Mouse (Mus musculus) MEL (cell line): ENCODE measurements around the gene Ppp6r3. TPM values are rescaled to one million over a fixed set of nuclear protein-coding genes. Genes with fewer than 3 reads are reported as not detected.

ENCODE experiments used
- DNase-seq: peaks from one replicate; pipeline ENCODE4 v3.0.0; 2011; ENCODE audit warnings: low read depth, low spot score
- H3K27ac ChIP-seq: 2 replicates; pipeline ENCODE4 v1.5.1; 2012; ENCODE audit warnings: low read depth, mild to moderate bottlenecking, control low read depth, low read length, moderate library complexity; ENCODE audit not compliant: control insufficient read depth
- H3K27me3 ChIP-seq, 2 experiments: fragments of 150-350 bp in 1 of 2; sonication (generic) in 1 of 2; 2 replicates each; pipeline ENCODE4 v1.6.1; 2012; ENCODE audit warnings: low read length in 2 of 2, mild to moderate bottlenecking in 2 of 2, improper control_type of control experiment in 1 of 2, moderate library complexity in 1 of 2; ENCODE audit not compliant: insufficient read depth in 2 of 2, control insufficient read depth in 1 of 2
- H3K36me3 ChIP-seq, 2 experiments: 2 replicates each; pipeline ENCODE4 v1.6.1; 2012 to 2014; ENCODE audit warnings: low read length in 2 of 2, improper control_type of control experiment in 1 of 2, inconsistent platforms in 1 of 2, mild to moderate bottlenecking in 1 of 2; ENCODE audit not compliant: insufficient read depth in 2 of 2, control insufficient read depth in 1 of 2
- H3K4me1 ChIP-seq, 2 experiments: fragments of 150-350 bp in 1 of 2; sonication (generic) in 1 of 2; 2 replicates each; pipeline ENCODE4 v1.6.1; 2012; ENCODE audit warnings: low read length in 2 of 2, improper control_type of control experiment in 1 of 2, mild to moderate bottlenecking in 1 of 2; ENCODE audit not compliant: insufficient read depth in 2 of 2, control insufficient read depth in 1 of 2
- H3K4me3 ChIP-seq, 2 experiments: fragments of 150-350 bp in 1 of 2; sonication (generic) in 1 of 2; 2 replicates each; pipeline ENCODE4 v1.5.1; 2012; ENCODE audit warnings: low read depth in 2 of 2, low read length in 2 of 2, mild to moderate bottlenecking in 2 of 2, moderate library complexity in 2 of 2, control low read depth in 1 of 2, improper control_type of control experiment in 1 of 2; ENCODE audit not compliant: control insufficient read depth in 1 of 2, insufficient read depth in 1 of 2
- H3K79me2 ChIP-seq: 2 replicates; pipeline ENCODE4 v1.6.1; 2012; ENCODE audit warnings: mild to moderate bottlenecking, low read length, moderate library complexity; ENCODE audit not compliant: control insufficient read depth, poor library complexity, insufficient read depth
- H3K9ac ChIP-seq: 2 replicates; pipeline ENCODE4 v1.6.1; 2012; ENCODE audit warnings: low read depth, mild to moderate bottlenecking, control low read depth, low read length, moderate library complexity; ENCODE audit not compliant: control insufficient read depth, poor library complexity, severe bottlenecking
- H3K9me3 ChIP-seq: fragments of 150-350 bp; sonication (generic); replicated peaks from 2 replicates; pipeline ENCODE4 v1.6.1; 2012; ENCODE audit warnings: mild to moderate bottlenecking, low read length, improper control_type of control experiment, moderate library complexity; ENCODE audit not compliant: insufficient read depth
- CHD2 ChIP-seq: IDR thresholded peaks from 2 replicates; pipeline ENCODE4 v1.6.1; 2011; ENCODE audit warnings: low read length, improper control_type of control experiment
- E2F4 ChIP-seq: IDR thresholded peaks from 2 replicates; pipeline ENCODE4 v1.6.1; 2011; ENCODE audit warnings: low read depth, low read length, improper control_type of control experiment, borderline replicate concordance
- EP300 ChIP-seq, 2 experiments: IDR thresholded peaks; 2 replicates each; pipeline ENCODE4 v1.6.1; 2011; ENCODE audit warnings: improper control_type of control experiment in 2 of 2, low read length in 2 of 2, low read depth in 1 of 2, mild to moderate bottlenecking in 1 of 2
- ETS1 ChIP-seq: IDR thresholded peaks from 2 replicates; pipeline ENCODE4 v1.6.1; 2012; ENCODE audit warnings: low read depth, mild to moderate bottlenecking, inconsistent platforms, low read length, improper control_type of control experiment, moderate library complexity
- GABPA ChIP-seq: IDR thresholded peaks from 2 replicates; pipeline ENCODE4 v1.6.1; 2012; ENCODE audit warnings: low read depth, mild to moderate bottlenecking, inconsistent platforms, low read length, improper control_type of control experiment, moderate library complexity
- GATA1 ChIP-seq: IDR thresholded peaks from 2 replicates; pipeline ENCODE4 v1.6.1; 2011; ENCODE audit warnings: low read depth, low read length, improper control_type of control experiment
- HCFC1 ChIP-seq: IDR thresholded peaks from 2 replicates; pipeline ENCODE4 v1.6.1; 2012; ENCODE audit warnings: low read depth, mild to moderate bottlenecking, inconsistent platforms, low read length, improper control_type of control experiment, moderate library complexity
- MAFK ChIP-seq: IDR thresholded peaks from 2 replicates; pipeline ENCODE4 v1.6.1; 2011; ENCODE audit warnings: low read depth, mild to moderate bottlenecking, low read length, improper control_type of control experiment, borderline replicate concordance
- MAX ChIP-seq: IDR thresholded peaks from 2 replicates; pipeline ENCODE4 v1.6.1; 2011; ENCODE audit warnings: low read length, improper control_type of control experiment
- MEF2A ChIP-seq: IDR thresholded peaks from 2 replicates; pipeline ENCODE4 v1.6.1; 2014; ENCODE audit warnings: low read depth, mild to moderate bottlenecking, inconsistent platforms, low read length, improper control_type of control experiment; ENCODE audit not compliant: poor library complexity, insufficient replicate concordance, severe bottlenecking; ENCODE audit errors: extremely low read depth
- MYB ChIP-seq: IDR thresholded peaks from 2 replicates; pipeline ENCODE4 v1.6.1; 2011; ENCODE audit warnings: mild to moderate bottlenecking, low read depth, low read length, improper control_type of control experiment
- NRF1 ChIP-seq: IDR thresholded peaks from 2 replicates; pipeline ENCODE4 v1.6.1; 2014; ENCODE audit warnings: low read depth, mild to moderate bottlenecking, inconsistent platforms, low read length, improper control_type of control experiment, moderate library complexity; ENCODE audit not compliant: poor library complexity, insufficient read depth, severe bottlenecking
- POLR2A ChIP-seq, 2 experiments: IDR thresholded peaks; 2 replicates each; pipeline ENCODE4 v1.6.1; 2011 to 2012; ENCODE audit warnings: low read length in 2 of 2, mild to moderate bottlenecking in 2 of 2, control low read depth in 1 of 2, improper control_type of control experiment in 1 of 2, low read depth in 1 of 2, moderate library complexity in 1 of 2; ENCODE audit not compliant: control insufficient read depth in 1 of 2, insufficient read depth in 1 of 2, poor library complexity in 1 of 2
- POLR2AphosphoS2 ChIP-seq: IDR thresholded peaks from 2 replicates; pipeline ENCODE4 v1.6.1; 2011; ENCODE audit warnings: low read length, improper control_type of control experiment
- RAD21 ChIP-seq: IDR thresholded peaks from 2 replicates; pipeline ENCODE4 v1.6.1; 2011; ENCODE audit warnings: mild to moderate bottlenecking, low read depth, low read length, improper control_type of control experiment
- RCOR1 ChIP-seq: IDR thresholded peaks from 2 replicates; pipeline ENCODE4 v1.6.1; 2012; ENCODE audit warnings: low read depth, mild to moderate bottlenecking, inconsistent platforms, low read length, improper control_type of control experiment
- SIN3A ChIP-seq: IDR thresholded peaks from 2 replicates; pipeline ENCODE4 v1.6.1; 2012; ENCODE audit warnings: low read length, improper control_type of control experiment, inconsistent platforms
- TAL1 ChIP-seq: IDR thresholded peaks from 2 replicates; pipeline ENCODE4 v1.6.1; 2012; ENCODE audit warnings: mild to moderate bottlenecking, inconsistent platforms, low read length, moderate library complexity, mixed read lengths
- TCF12 ChIP-seq: IDR thresholded peaks from 2 replicates; pipeline ENCODE4 v1.6.1; 2014; ENCODE audit warnings: low read depth, mild to moderate bottlenecking, inconsistent platforms, low read length, improper control_type of control experiment, moderate library complexity
- UBTF ChIP-seq: IDR thresholded peaks from 2 replicates; pipeline ENCODE4 v1.6.1; 2012; ENCODE audit warnings: low read depth, mild to moderate bottlenecking, inconsistent platforms, low read length, improper control_type of control experiment, moderate library complexity, borderline replicate concordance; ENCODE audit not compliant: insufficient read depth
- ZC3H11A ChIP-seq: IDR thresholded peaks from 2 replicates; pipeline ENCODE4 v1.6.1; 2012; ENCODE audit warnings: low read depth, mild to moderate bottlenecking, inconsistent platforms, low read length, improper control_type of control experiment
- ZKSCAN1 ChIP-seq: IDR thresholded peaks from 2 replicates; pipeline ENCODE4 v1.6.1; 2012; ENCODE audit warnings: low read depth, mild to moderate bottlenecking, inconsistent platforms, low read length, improper control_type of control experiment, moderate library complexity
- ZNF384 ChIP-seq: IDR thresholded peaks from 2 replicates; pipeline ENCODE4 v1.6.1; 2012; ENCODE audit warnings: low read depth, mild to moderate bottlenecking, inconsistent platforms, low read length, improper control_type of control experiment
- polyA plus RNA-seq, 2 experiments: library from polyadenylated mRNA; stranded (reverse) in 1 of 2; unstranded in 1 of 2; fragments of >175 nt in 1 of 2; fragments of >200 nt in 1 of 2; gene quantifications; 2 replicates each; pipeline versions ENCODE4 v1.2.1 to v1.2.4; 2012; ENCODE audit warnings: low replicate concordance in 2 of 2, low read depth in 1 of 2; ENCODE audit not compliant: insufficient read length in 2 of 2, insufficient read depth in 1 of 2, missing spikeins in 1 of 2
- total RNA-seq: library from RNA; depleted of rRNA; stranded (reverse); fragments of 300-350 nt; gene quantifications from 2 replicates; pipeline ENCODE4 v1.2.3, GENCODE M21; 2012

Ppp6r3 gene
- total and polyA plus RNA-seq, 3 experiments, result 49.4 to 135 (median 70.0) TPM

DNA sequence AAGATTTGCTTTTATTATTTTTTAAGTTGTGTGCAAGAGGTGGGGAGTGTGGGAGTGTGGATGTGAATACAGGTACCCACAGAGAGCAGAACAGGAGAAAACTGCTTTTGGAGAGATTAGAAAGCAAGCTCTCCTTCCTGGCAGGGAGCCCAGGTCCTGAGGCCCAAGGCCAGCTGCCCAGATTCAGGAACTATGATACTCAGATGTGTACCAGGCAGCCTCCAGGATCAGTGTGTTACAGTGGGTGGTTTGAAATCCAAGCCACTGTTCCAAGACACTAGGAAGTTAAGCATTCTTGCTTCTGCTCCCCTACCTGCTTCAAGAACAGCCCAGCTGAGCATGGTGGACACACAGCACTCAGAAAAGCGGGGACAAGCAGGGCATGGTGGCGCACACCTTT, 35.3 kb upstream of the Ppp6r3 start:
- TF ChIP-seq TAL1, result no peak
- no peak for TF ChIP-seq POLR2AphosphoS2
- TF ChIP-seq MAX, result no peak
- no peak for TF ChIP-seq MEF2A
- peak; percentile 75; the same call in 1 of the 2 replicates for TF ChIP-seq RCOR1
- no peak for TF ChIP-seq ZKSCAN1
- TF ChIP-seq HCFC1, result no peak
- TF ChIP-seq POLR2A (IDR thresholded peaks at IDR 0.05; ENCODE audit: control insufficient read depth in 1 of 2, insufficient read depth in 1 of 2, low read depth in 1 of 2, low read length in 2 of 2, poor library complexity in 1 of 2), result no peak
- TF ChIP-seq GATA1, result peak; percentile 56
- no peak for TF ChIP-seq UBTF
- TF ChIP-seq NRF1, result no peak
- TF ChIP-seq RAD21, result no peak
- TF ChIP-seq MAFK, result no peak
- TF ChIP-seq SIN3A, result no peak
- no peak for TF ChIP-seq GABPA
- TF ChIP-seq ETS1, result no peak
- TF ChIP-seq EP300 (IDR thresholded peaks at IDR 0.05; ENCODE audit: low read depth in 1 of 2, low read length in 2 of 2), result peak in 1 of 2 experiments; percentile 72; a peak in 2 of 4 replicates
- peak; percentile 34; the same call in 1 of the 2 replicates for TF ChIP-seq TCF12
- TF ChIP-seq ZNF384, result no peak
- no peak for TF ChIP-seq MYB
- TF ChIP-seq ZC3H11A, result no peak
- no peaks in the 10 kb centered on the region for H3K27me3 ChIP-seq
- H3K4me1 ChIP-seq, result peaks cover 0 to 6% of the 10 kb centered on the region in 2 experiments; a peak in 1 of 4 replicates
- peaks cover 0 to 2% of the 10 kb centered on the region in 2 experiments; a peak in 1 of 4 replicates for H3K36me3 ChIP-seq
- no peak overlapping the region for H3K9ac ChIP-seq
- H3K9me3 ChIP-seq, result no peaks in the 10 kb centered on the region
- DNase-seq, result peak; percentile 81
- no peak overlapping the region for H3K27ac ChIP-seq
- H3K79me2 ChIP-seq, result no peaks in the 10 kb centered on the region
- H3K4me3 ChIP-seq, result no peak overlapping the region

DNA sequence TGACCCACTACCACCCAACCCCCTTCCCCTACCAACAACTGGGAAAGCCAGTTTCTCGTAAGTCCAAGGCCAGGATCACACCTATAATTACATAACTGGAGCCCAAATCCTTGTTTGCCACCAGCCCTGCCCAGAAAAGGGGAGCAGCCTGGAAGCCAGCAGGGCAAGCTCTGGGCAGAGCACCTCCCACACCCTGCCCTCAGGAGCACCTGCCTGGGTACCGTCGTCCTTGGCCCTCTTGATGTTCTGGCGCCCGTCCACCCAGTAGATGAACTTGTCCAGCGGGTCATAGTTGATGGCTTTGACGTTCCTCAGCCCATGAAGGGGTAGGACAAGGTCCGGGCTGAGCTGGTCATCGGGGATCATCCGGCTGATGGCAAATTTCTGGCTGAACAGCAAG, 34.3 kb upstream of the Ppp6r3 start:
- 0 out of 4 replicates have a peak, but pooled peaks cover 0 to 2% of the 10 kb centered on the region in 2 experiments for H3K36me3 ChIP-seq

More for the DNA sequence above, 34.3 kb upstream of the Ppp6r3 start:
- peaks cover 0 to 6% of the 10 kb centered on the region in 2 experiments; a peak in 1 of 4 replicates for H3K4me1 ChIP-seq
- DNase-seq, result no peak
- no peaks in the 10 kb centered on the region for H3K79me2 ChIP-seq
- TF ChIP-seq POLR2AphosphoS2, result no peak
- no peak for TF ChIP-seq EP300 (IDR thresholded peaks at IDR 0.05; ENCODE audit: low read depth in 1 of 2, low read length in 2 of 2)
- no peak for TF ChIP-seq CHD2
- TF ChIP-seq MAFK, result no peak
- no peak for TF ChIP-seq E2F4
- TF ChIP-seq TAL1, result no peak
- no peak overlapping the region for H3K9ac ChIP-seq
- no peak overlapping the region for H3K4me3 ChIP-seq
- no peaks in the 10 kb centered on the region for H3K9me3 ChIP-seq
- H3K27ac ChIP-seq, result no peak overlapping the region
- H3K27me3 ChIP-seq, result no peaks in the 10 kb centered on the region
